Mouse (Mus musculus): Measurements from ENCODE around the gene Olfr527.

The Olfr527 gene

DNA sequence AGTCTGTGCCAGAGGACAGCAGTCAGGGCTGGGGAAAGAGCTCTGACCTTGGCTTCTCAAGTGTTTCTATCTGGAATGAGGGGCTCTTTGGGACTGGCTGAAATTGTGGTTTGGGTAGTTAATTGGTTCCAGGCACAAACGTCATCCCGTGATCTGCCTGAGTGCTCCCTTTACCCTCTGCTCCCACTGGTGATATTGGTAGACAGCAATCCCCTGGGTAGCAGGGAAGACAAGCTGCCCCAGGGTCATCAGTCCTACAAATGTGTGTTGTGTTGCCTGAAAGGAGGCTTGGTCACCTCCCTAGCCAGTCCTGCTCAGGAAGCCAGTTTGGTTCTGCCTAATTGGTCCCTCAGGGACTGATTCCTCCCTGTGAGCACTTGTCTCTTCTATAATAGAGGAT is at the start of gene Olfr527:
Gene Olfr527, plus strand, starts transcription at position 301 of the 400 bp plus-strand sequence.
- no peak for DNase-seq (ENCODE audit: low spot score in 2 of 2)

DNA sequence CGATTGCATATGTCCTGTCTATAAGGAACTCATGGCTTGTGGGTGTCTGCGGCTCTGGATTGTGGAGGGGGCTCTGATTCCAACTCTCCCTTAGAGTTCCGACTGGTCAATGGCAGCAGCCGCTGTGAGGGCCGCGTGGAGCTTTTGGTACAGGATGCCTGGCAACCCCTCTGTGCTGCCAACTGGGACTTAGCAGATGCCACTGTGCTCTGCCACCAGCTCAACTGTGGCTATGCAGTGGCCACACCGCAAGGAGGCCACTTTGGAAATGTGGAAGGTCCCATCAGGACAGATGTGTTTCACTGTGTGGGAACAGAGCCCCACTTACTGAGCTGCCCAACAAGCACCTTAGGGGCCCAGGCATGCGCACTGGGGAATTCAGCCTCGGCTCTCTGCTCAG is 38.1 kb upstream of the Olfr527 start:
- no peak for DNase-seq (ENCODE audit: low spot score in 2 of 2)

- no peak for DNase-seq (ENCODE audit: low spot score in 2 of 2)
These were observed 36.9 kb upstream of the Olfr527 start for GRCm38 (mm10) chr7:140296876-140297275.

GRCm38 (mm10) chr7:140299416-140299815 is 34.4 kb upstream of the Olfr527 start:
- no peak for DNase-seq (ENCODE audit: low spot score in 2 of 2)

DNA sequence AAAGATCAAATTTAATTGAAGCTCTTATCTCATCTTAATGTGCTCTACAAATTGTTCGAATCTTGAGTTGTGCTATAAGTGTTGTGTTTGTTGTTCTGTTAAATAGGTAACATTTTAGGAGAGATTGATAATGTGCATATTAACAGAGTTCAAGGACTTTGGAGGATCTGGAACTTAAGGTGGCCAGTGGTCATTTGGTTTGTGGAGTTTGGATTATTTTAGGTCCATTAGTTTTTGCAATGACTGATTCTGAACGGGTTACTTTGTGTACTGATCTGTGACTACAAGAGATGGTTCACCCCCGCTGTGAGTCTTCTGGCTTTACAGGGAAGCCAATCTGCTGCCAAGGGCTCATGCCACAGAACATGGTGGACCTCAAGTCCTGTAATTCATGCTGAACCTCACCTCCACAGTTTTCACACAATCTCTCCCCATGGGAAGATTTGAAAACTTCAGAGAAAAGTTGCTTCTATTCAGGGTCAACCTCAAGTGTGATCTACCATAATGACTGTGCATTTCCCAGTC is 13.9 kb upstream of the Olfr527 start:
- DNase-seq (ENCODE audit: low spot score in 2 of 2): no peak

- DNase-seq (ENCODE audit: low spot score in 2 of 2): no peak
These were observed 13.3 kb upstream of the Olfr527 start, which contains the start of gene Olfr525 for GRCm38 (mm10) chr7:140320558-140320957. Gene Olfr525, plus strand, starts transcription at chr7:140320858.

DNA sequence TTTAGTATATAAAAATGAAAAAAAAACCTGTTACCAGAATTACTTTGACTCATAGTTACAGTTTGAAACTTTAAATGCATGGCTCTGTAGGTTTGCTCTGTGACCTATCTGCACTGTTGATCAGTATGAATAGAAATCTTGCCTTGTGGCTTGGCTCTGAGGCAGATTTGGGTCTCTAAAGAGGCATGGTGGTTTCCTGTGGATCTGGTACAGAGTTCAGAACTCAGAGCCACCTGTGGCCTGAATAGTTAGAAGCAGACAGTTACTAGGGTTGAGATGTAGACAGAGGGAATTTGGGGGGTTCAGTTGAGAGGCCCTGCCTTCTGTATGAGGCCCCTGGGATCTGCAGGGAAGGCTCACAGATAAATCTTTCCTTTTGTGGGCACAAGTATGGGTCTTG is 12.7 kb upstream of the Olfr527 start:
- peak; percentile 31 to 33 for DNase-seq (ENCODE audit: low spot score in 2 of 2)

GRCm38 (mm10) chr7:140329766-140330304 is 4.0 kb upstream of the Olfr527 start:
- DNase-seq (ENCODE audit: low spot score in 2 of 2): no peak

- no peak for DNase-seq (ENCODE audit: low spot score in 2 of 2)
These were observed 27.8 kb downstream of the Olfr527 start, which contains the start of gene Olfr60 for GRCm38 (mm10) chr7:140361571-140361970. Gene Olfr60, minus strand, starts transcription at chr7:140361671.

DNA sequence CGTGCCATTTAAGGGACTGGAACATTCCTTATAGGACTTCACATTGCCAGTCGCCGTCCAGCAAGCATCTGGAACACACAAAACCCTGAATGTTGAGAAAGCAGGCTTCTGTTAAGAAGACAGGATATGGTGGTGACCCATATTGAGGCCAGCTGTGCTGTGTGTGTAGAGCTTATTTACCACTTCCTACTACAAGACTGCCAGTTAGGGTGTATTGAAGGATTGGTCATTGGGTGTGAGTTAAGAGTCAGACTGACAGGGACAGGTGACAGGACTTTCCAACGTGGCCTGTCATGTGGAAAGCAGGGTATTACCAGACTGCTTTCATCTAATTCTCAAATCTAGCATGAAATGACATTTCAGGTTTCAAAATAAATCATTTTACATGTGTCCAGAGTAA is 40.5 kb downstream of the Olfr527 start:
- DNase-seq (ENCODE audit: low spot score in 2 of 2): peak; percentile 14 to 25

GRCm38 (mm10) chr7:140376231-140376630 is 42.4 kb downstream of the Olfr527 start, which contains the start of gene Olfr530:
Gene Olfr530, minus strand, starts transcription at chr7:140376331.
- no peak for DNase-seq (ENCODE audit: low spot score in 2 of 2)

GRCm38 (mm10) chr7:140376911-140377310 is 43.1 kb downstream of the Olfr527 start:
- no peak for DNase-seq (ENCODE audit: low spot score in 2 of 2)
